Mouse (Mus musculus): ENCODE data around the gene Map3k7cl.

Gene Map3k7cl

DNA sequence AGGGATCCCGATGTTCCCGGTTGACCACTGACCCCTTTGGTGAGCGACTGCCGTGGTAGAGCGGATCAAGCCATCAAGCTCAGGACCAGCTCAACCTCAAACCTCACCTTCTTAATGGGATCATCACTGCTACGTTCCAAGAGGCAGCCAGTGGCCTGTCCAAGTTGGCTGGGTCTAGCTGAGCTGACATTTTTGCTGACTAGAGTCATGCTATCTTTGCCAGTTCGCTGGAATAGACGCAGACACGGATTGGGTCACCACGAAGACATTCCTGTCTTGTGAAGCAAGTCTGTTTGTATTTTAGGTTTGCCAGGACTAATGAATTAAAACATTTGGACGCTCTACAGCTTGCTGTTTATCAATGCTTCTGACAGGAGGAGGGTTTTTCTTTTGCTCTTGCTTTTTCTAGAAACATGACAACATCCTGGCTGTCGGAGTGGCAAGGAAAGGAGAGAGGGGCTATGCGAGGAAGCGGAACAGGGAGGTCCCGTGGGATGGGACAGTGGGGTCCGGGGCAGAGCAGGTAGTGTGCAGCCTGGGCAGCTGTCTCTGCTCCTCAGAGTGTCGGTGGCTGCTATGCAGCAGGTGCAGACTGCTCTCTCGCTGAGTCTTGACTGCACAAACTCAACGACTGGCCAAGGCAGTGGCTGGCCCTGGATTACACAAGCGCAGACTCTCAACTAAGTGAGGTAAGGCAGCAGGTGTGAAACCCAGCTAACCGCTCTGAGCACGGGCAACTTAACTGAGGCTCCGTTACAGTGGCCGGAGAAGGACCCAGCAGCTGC is at the start of gene Map3k7cl:
Gene Map3k7cl (plus strand): TSS at position 424 of the 785 bp plus-strand sequence.
- peak; percentile 80 for DNase-seq (ENCODE audit: low read depth)

GRCm38 (mm10) chr16:87511706-87512105 is 41.4 kb upstream of the Map3k7cl start:
- no peak for DNase-seq (ENCODE audit: low read depth)

- DNase-seq (ENCODE audit: low read depth), result no peak
These were observed 40.8 kb upstream of the Map3k7cl start for GRCm38 (mm10) chr16:87512331-87512730.

GRCm38 (mm10) chr16:87524228-87524627 is 28.9 kb upstream of the Map3k7cl start:
- DNase-seq (ENCODE audit: low read depth), result no peak

GRCm38 (mm10) chr16:87527553-87528249 is 25.4 kb upstream of the Map3k7cl start:
- no peak for DNase-seq (ENCODE audit: low read depth)

- no peak for DNase-seq (ENCODE audit: low read depth)
These were observed 24.4 kb upstream of the Map3k7cl start for GRCm38 (mm10) chr16:87528755-87529154.

- DNase-seq (ENCODE audit: low read depth), result no peak
These were observed 4.8 kb upstream of the Map3k7cl start for GRCm38 (mm10) chr16:87548348-87548747.

GRCm38 (mm10) chr16:87556320-87556719 is 3.2 kb downstream of the Map3k7cl start:
- no peak for DNase-seq (ENCODE audit: low read depth)

DNA sequence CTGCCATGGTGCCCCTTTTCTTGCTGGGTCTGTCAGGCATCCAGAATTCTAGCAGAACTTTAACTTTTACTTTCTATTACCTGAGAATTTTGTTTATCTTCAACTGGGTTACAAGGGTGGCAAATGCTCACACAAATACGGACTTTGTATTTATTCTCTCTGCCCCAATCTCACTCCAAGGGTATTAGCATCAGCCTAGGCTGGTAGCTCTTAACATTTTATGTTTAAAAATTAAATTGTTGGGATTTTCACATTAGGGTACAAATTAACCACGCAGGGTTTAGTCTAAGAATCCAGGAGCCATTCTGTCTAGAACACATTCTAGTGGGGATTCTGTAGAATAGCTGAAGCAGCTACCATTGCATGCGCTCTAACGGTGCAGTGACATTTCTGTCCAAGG is 8.4 kb downstream of the Map3k7cl start:
- DNase-seq (ENCODE audit: low read depth), result no peak

- DNase-seq (ENCODE audit: low read depth), result no peak
These were observed 10.4 kb downstream of the Map3k7cl start for GRCm38 (mm10) chr16:87563524-87563923.

DNA sequence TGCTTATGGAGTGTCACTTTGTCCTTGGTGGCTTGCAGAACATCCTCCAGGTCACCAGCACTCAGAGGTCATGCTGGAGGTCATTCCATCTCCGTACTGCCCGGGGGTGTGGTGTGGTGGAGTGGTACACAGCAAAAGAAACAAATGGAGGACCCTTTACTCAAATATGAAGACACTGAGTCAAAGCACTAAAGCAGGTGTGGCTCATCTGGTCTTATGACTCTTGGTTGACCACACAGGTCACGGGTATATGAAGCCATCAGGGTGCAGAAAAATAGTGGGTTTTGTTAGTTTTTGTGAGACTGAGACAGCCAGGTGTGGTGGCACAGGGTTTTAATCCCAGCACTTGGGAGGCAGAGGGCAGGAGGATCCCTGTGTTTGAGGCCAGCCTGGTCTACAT is 11.4 kb downstream of the Map3k7cl start:
- DNase-seq (ENCODE audit: low read depth), result no peak

GRCm38 (mm10) chr16:87567572-87567971 is 14.4 kb downstream of the Map3k7cl start:
- peak; percentile 90 for DNase-seq (ENCODE audit: low read depth)

DNA sequence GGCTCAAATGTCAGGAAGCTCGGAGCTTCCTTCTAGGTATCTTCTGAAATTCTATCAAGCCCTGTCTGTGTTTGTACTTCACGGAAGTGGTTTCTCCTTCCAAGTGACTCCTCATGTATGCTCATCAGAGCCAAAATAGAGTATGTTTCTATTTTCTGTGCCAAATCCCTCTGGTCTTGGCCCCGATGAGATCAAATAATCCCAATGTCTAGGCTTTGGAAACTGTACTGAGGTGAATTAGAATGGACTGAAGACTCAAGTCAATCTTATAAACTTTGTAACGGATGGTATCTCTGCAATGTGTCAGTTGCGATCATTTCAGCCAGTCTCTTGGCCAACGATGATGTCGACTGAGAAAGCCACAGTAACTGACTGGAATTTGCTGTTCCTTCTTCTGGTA is 15.1 kb downstream of the Map3k7cl start:
- DNase-seq (ENCODE audit: low read depth), result no peak

- DNase-seq (ENCODE audit: low read depth), result no peak
These were observed 16.5 kb downstream of the Map3k7cl start for GRCm38 (mm10) chr16:87569576-87570105.

DNA sequence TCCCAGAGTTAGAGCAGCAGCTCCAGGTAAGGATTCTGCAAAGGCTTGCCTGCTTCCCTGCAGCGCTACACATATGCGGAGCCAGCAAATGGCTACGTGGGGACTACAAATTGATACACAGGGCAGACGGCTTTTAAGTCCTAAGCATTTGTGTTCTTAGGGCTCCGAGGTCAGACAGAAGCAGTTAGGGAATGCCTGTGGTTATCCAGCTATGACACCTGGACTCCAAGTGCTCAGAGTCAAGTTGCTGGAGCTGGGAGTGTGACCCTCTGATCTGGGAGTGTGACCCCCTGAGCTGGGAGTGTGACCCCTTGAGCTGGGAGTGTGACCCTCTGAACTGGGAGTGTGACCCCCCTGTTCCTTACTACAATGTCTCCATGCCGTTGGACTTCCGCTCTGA is 17.2 kb downstream of the Map3k7cl start:
- DNase-seq (ENCODE audit: low read depth), result no peak

- DNase-seq (ENCODE audit: low read depth), result no peak
These were observed 20.3 kb downstream of the Map3k7cl start for GRCm38 (mm10) chr16:87573409-87573808.

DNA sequence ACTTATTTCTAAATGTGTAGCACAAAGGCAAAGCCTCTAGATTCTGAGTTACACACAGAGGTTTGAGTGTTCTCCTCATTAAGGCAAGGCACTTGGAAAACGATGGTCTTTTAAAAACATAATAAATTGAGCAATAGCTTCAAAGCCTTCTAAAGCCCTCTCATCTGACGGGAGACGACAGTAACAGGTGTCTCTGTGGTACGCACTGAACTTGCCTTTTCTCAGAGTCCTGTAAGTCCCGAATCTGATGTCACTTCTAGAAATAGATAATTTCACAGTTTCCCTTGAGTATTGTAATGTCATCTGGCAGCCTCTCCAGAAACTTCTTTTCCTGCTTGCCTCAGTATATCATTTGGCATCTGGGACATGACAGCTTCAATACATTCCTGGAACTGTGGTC is 21.0 kb downstream of the Map3k7cl start:
- DNase-seq (ENCODE audit: low read depth), result no peak

DNA sequence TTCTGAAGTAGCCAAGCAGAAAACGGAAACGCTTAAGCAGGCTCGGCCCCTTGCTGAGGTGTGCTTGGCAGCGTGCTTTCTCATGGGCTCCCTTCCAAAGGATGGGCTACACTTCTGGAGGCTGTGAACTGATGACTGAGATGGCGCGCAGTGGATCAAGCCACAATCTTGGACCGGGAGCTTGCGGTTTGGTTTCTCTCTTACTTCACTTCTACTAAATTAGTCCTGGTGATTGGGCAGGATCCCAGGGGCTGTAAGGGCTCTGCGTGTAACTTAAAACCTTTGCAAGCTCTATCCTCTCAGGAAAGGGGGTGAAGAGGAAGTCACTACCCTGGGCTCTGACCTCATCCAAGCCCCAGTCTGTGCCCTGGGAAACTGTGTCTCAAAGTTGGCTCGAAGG is 22.5 kb downstream of the Map3k7cl start:
- DNase-seq (ENCODE audit: low read depth), result peak; percentile 83

- no peak for DNase-seq (ENCODE audit: low read depth)
These were observed 25.8 kb downstream of the Map3k7cl start for GRCm38 (mm10) chr16:87578881-87579280.

- no peak for DNase-seq (ENCODE audit: low read depth)
These were observed 26.3 kb downstream of the Map3k7cl start for GRCm38 (mm10) chr16:87579462-87579861.

- no peak for DNase-seq (ENCODE audit: low read depth)
These were observed 29.6 kb downstream of the Map3k7cl start for GRCm38 (mm10) chr16:87582776-87583175.

GRCm38 (mm10) chr16:87584618-87585017 is 31.5 kb downstream of the Map3k7cl start:
- DNase-seq (ENCODE audit: low read depth), result no peak

Measured in fibroblast of lung, adult 2 months (primary cell).